Mouse (Mus musculus) E14TG2a.4 (cell line): ENCODE results near the gene Tiam1.

ENCODE experiments used
- CTCF ChIP-seq: conservative IDR thresholded peaks from 2 replicates; pipeline ENCODE4 v1.5.1; 2014; ENCODE audit warnings: low read length
- NANOG ChIP-seq: IDR thresholded peaks from 2 replicates; pipeline ENCODE4 v1.6.1; 2014; ENCODE audit warnings: borderline replicate concordance, low read length, mixed read lengths
- POU5F1 ChIP-seq: IDR thresholded peaks from 2 replicates; pipeline ENCODE4 v1.6.1; 2014; ENCODE audit warnings: low read length, borderline replicate concordance

DNA sequence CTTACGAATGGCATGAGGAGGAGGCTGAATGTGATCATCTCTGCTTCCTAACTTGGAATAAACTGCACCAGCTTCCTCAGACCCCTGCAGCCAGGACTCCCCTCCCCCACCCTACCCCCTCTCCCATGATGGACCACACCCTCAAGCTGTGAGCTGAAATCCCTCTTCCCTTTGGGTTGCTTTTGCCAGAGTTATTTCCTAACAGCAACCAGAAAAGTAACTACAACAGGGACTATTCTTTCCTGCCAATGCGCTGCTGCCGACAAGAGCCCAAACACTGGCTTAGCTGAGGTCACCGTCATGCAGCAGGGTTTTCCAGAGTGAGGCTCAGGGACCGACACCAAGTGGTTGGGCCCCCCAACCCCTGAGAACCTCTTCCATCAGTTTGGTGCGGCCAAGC, 303.2 kb downstream of the Tiam1 start:
- TF ChIP-seq CTCF (no peak), POU5F1 (no peak), NANOG (no peak)
